Mouse (Mus musculus): ENCODE results near the gene Mblac1.
A peak's percentile ranks its signal among the peaks of the same experiment; 100 is the strongest.
"Not testable (repeated sequence)": the region's sequence is repeated elsewhere in the genome, so short reads cannot be mapped to it uniquely, and the experiment has no call there.

Mblac1 gene

GRCm38 (mm10) chr5:138207873-138208272, 13.8 kb downstream of the Mblac1 start:
- DNase-seq (ENCODE audit: low spot score in 2 of 2), result no peak

DNA sequence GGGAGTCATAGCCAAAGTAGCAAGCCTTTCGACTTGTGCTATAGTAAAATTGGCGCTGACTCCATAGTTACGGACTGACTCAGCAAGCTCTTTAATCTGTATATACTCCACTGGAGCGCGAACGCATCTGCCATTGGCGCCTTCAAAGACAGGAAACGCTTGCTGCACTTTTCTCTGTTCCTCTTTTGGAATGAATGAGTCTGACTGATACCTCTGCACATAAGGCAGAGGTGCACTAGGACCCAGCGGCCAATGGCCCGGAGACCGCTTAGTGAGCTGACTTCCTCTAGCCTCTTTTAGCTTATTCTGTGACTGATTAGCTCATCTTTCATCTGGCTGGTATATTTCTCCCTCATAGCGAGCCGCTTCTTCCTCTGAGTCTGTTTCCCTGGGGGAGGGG, 22.5 kb downstream of the Mblac1 start:
- DNase-seq (ENCODE audit: low spot score in 2 of 2), result not testable (repeated sequence)

GRCm38 (mm10) chr5:138219864-138220263, 25.8 kb downstream of the Mblac1 start:
- DNase-seq (ENCODE audit: low spot score in 2 of 2), result no peak

GRCm38 (mm10) chr5:138222111-138222510, 28.0 kb downstream of the Mblac1 start:
- DNase-seq (ENCODE audit: low spot score in 2 of 2), result peak; percentile 76 to 77

- DNase-seq (ENCODE audit: low spot score in 2 of 2), result no peak
Observed at GRCm38 (mm10) chr5:138223287-138223686, 29.2 kb downstream of the Mblac1 start.

- no peak for DNase-seq (ENCODE audit: low spot score in 2 of 2)
Observed at GRCm38 (mm10) chr5:138225700-138226099, 31.6 kb downstream of the Mblac1 start, which contains the start of gene Nxpe5. Nxpe5 (plus strand) TSS chr5:138225898.

DNA sequence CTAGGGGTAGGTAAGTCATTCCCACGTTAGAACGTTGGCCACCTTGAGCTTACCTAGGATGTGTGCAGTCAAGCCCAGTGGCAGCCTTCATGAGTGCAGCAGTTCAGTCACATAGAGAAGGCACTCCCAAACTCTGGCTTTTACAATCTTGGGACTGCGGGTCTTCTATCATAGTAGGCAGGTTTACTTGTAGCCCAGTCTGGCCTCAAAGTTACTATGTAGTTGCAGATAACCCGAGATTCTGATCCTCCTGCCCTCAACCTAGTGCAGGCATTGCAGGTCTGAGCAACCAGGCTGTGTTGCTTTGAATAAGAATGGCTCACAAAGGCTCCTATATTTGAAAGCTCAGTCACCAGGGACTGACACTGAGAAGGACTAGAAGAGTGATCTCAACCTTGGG, 32.4 kb downstream of the Mblac1 start:
- no peak for DNase-seq (ENCODE audit: low spot score in 2 of 2)

GRCm38 (mm10) chr5:138227367-138227766, 33.3 kb downstream of the Mblac1 start:
- peak; percentile 47 to 60 for DNase-seq (ENCODE audit: low spot score in 2 of 2)

GRCm38 (mm10) chr5:138228026-138228425, 33.9 kb downstream of the Mblac1 start:
- DNase-seq (ENCODE audit: low spot score in 2 of 2), result peak; percentile 41 to 55

DNA sequence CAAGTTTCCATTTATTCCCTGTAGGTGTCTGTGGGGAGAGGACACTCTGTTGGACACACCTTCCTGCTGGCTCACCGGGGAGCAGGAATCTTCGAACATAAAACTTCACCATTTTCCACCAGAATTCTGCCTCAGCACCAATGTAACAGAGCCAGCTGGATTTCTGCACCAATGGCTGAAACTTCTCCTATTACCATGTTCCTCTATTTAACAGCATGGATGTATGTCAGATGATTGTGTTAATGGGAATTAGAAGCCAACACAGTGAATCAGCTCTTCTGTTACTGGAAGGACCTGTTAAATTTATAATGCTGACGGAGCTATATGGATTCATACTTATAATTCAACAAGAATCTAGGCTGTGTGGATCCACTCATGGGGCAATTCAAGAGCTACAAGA, 35.4 kb downstream of the Mblac1 start:
- no peak for DNase-seq (ENCODE audit: low spot score in 2 of 2)

DNA sequence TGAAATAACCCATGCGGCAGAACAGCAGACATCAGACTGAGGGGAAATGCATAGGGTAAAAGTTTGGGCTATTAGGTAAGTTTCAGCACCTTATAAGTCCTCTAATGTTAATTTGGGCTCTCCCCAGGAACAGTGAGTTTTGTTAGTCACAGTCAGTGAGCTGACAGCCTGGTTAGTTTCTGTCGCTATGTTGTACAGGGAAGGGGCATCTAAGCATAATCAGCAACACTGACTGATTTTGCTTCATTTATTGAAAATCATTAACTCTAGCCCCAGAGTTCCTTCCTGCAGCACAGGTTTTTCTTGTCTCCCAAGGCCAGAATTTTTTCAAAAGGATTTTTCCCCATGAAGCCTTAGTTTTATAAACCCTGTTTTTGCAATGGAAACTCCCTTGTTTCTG, 39.7 kb downstream of the Mblac1 start:
- DNase-seq (ENCODE audit: low spot score in 2 of 2), result no peak

DNA sequence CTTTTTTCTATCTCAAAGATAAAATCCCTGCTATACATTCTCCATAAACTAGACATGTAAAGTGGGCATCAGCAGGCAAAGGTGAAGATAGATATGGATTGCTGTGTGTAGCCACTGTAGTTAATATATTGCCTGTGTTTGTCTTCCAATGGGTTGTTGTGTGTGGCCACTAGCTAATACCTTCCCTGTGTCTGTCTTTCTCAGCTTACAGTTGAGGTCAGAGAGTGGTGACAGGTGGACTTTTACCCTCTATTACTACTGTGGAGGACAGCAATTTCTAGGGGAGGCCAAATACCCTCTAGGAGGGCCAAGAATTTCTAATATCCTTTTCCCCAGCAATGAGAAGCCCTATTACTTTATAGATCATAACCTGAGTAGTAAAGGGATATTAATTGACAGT, 40.1 kb downstream of the Mblac1 start:
- DNase-seq (ENCODE audit: low spot score in 2 of 2), result no peak

DNA sequence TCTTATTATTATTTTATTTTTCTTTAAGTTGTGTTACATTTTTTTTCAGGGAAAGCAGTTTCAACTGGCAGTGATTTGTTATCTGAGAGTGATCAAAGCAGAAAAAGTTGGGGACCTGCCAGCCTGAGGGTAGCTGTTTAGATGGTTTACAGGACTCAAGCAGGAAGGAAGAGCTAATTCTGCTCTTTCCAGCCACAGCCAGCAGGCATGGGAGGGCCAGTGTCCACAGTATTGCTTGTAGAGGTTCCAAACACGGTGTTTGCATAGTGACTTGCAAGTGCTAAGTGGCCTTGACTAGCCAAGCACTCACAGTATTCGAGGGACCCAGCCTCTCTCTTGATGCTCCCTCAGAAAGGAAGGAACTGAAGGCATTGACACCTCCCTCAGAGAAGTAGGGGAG, 47.4 kb downstream of the Mblac1 start:
- DNase-seq (ENCODE audit: low spot score in 2 of 2), result no peak
